ENCODE assay signal across 9 mouse cellular contexts in the genomic region with DNA sequence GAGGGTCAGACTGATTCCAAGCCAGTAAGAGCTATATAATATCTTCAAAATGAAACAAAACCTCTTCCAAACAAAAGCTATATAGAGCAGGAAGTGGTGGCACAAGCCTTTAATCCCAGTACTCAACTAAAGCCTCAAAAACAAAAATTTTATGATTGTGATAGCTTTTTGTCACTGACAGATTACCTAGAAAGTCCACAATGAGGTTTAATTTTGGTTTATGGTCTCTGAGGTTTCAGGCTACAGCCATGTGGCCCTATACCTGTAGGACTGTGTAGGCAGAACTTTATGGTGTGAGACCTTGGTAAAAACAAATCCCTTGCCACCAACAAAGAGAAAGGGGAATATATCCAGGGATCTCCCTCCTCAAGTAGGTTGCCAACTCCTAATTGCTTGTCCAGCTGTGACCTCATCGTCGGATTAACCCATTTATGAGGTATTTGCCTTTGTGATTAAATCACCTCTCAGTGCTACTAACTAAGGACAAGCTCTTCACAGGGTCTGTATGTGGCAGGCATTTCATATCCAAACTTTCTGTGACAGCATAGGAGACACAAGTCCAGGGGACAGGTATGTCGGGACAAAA. TPM values are rescaled to one million over a fixed set of nuclear protein-coding genes. Genes with fewer than 3 reads are reported as not detected.
A peak's percentile ranks its signal among the peaks of the same experiment; 100 is the strongest.
DNase-seq lines count a peak whose midpoint lies in the region; ATAC-seq and TF ChIP-seq lines count a peak whose summit lies in the region.
"Had no signal": no experiment of that assay in that cellular context is flagged by ENCODE, and none has a peak within 500 bp of the region (broad histone marks: within the 10 kb centered on the region; RNA-seq: fewer than 3 reads in every experiment).

No protein-coding gene starts in this region.

- 0 out of 2 replicates have a peak overlapping the region, but pooled peaks have one; percentile 69 for H3K4me2 ChIP-seq in CH12.LX (ENCODE audit: insufficient read depth, low read depth, poor library complexity, severe bottlenecking)
- H3K4me2 ChIP-seq in forebrain, embryonic 16.5 days (ENCODE audit: low read length), result peak overlapping the region; percentile 57
- peak overlapping the region; percentile 83 for H3K4me2 ChIP-seq in liver, postnatal 0 days (ENCODE audit: low read depth, low read length)

- no peaks in the 10 kb centered on the region for H3K27me3 ChIP-seq in heart, embryonic 10.5 days (ENCODE audit: insufficient read depth, poor library complexity, severe bottlenecking)
- no peaks in the 10 kb centered on the region for H3K27me3 ChIP-seq in CH12.LX (replicated peaks)
- no peaks in the 10 kb centered on the region for H3K27me3 ChIP-seq in forebrain, embryonic 16.5 days (replicated peaks; ENCODE audit: control insufficient read depth, insufficient read depth, low read length)
- H3K27me3 ChIP-seq in liver, postnatal 0 days (ENCODE audit: insufficient read depth, low read length), result no peaks in the 10 kb centered on the region

- TF ChIP-seq CTCF in CH12.LX (conservative IDR thresholded peaks at IDR 0.05 in 1 of 2, IDR thresholded peaks at IDR 0.05 in 1 of 2; ENCODE audit: low read depth in 2 of 2, low read length in 2 of 2), result no peak
- TF ChIP-seq CTCF in liver, postnatal 0 days (IDR thresholded peaks at IDR 0.05; ENCODE audit: low read depth), result no peak

- no peak for ATAC-seq in forebrain, embryonic 16.5 days
- no peak for ATAC-seq in liver, postnatal 0 days

- no peaks in the 10 kb centered on the region for H3K9me3 ChIP-seq in heart, embryonic 10.5 days
- no peaks in the 10 kb centered on the region for H3K9me3 ChIP-seq in CH12.LX (replicated peaks; ENCODE audit: low read length)
- no peaks in the 10 kb centered on the region for H3K9me3 ChIP-seq in forebrain, embryonic 16.5 days (ENCODE audit: control insufficient read depth, low read length)
- no peaks in the 10 kb centered on the region for H3K9me3 ChIP-seq in liver, postnatal 0 days (ENCODE audit: low read length)

- no peak for TF ChIP-seq EP300 in CH12.LX (IDR thresholded peaks at IDR 0.05; ENCODE audit: low read length)
- no peak for TF ChIP-seq EP300 in liver, postnatal 0 days (IDR thresholded peaks at IDR 0.05; ENCODE audit: low read depth)

- no peak for DNase-seq in heart, embryonic 10.5 days (ENCODE audit: low spot score)
- no peak for DNase-seq in heart, adult 8-10 months (ENCODE audit: low spot score)
- no peak for DNase-seq in CH12.LX (ENCODE audit: extremely low read depth)
- no peak for DNase-seq in liver, postnatal 0 days
- no peak for DNase-seq in left cerebral cortex, postnatal 36 days (ENCODE audit: low spot score in 2 of 2)
- DNase-seq in spleen, postnatal 4 days (ENCODE audit: low spot score in 2 of 2), result no peak
- no peak for DNase-seq in gastrocnemius, postnatal 25 days
- DNase-seq: gastrocnemius, postnatal 36 days had no signal

- peak overlapping the region; percentile 100; the same call in 1 of the 2 replicates for H3K27ac ChIP-seq in heart, embryonic 10.5 days
- no peak overlapping the region for H3K27ac ChIP-seq in CH12.LX (ENCODE audit: insufficient read depth, low read depth)
- H3K27ac ChIP-seq in forebrain, embryonic 16.5 days (ENCODE audit: low read length), result no peak overlapping the region
- H3K27ac ChIP-seq in liver, postnatal 0 days (ENCODE audit: low read depth), result peak overlapping the region; percentile 100

- H3K4me1 ChIP-seq in heart, embryonic 10.5 days, result peaks cover 21% of the 10 kb centered on the region
- peaks cover 5 to 24% of the 10 kb centered on the region in 2 experiments; a peak in 3 of 4 replicates for H3K4me1 ChIP-seq in CH12.LX (ENCODE audit: control insufficient read depth in 1 of 2, insufficient read depth in 2 of 2)
- peaks cover 24% of the 10 kb centered on the region for H3K4me1 ChIP-seq in forebrain, embryonic 16.5 days (replicated peaks; ENCODE audit: control insufficient read depth, insufficient read depth, low read length)
- H3K4me1 ChIP-seq in liver, postnatal 0 days (ENCODE audit: insufficient read depth), result peaks cover 53% of the 10 kb centered on the region

- no peak overlapping the region for H3K4me3 ChIP-seq in heart, embryonic 10.5 days
- H3K4me3 ChIP-seq in CH12.LX (replicated peaks in 1 of 3; ENCODE audit: low read depth in 2 of 3, low read length in 2 of 3, poor library complexity in 1 of 3), result no peak overlapping the region
- H3K4me3 ChIP-seq in forebrain, embryonic 16.5 days (replicated peaks; ENCODE audit: low read length), result peak overlapping the region; percentile 100
- peak overlapping the region; percentile 97 for H3K4me3 ChIP-seq in liver, postnatal 0 days (ENCODE audit: low read depth, low read length)

- dilution Hi-C loops in CH12.LX (cut with MboI; ENCODE audit: extremely low pct_ligation_motif_present, extremely low pct_unique_long_range_greater_than_20kb, low sequenced_read_pairs), result no loop called here

- WGBS in heart, embryonic 10.5 days, result 85% methylated on average over 3 of the region's 3 CpGs
- 47% methylated on average over 3 of the region's 3 CpGs for WGBS in forebrain, embryonic 16.5 days
- WGBS in liver, postnatal 0 days (ENCODE audit: insufficient replicate concordance), result 79% methylated on average over 3 of the region's 3 CpGs

- TF ChIP-seq RAD21 in CH12.LX (IDR thresholded peaks at IDR 0.05; ENCODE audit: low read depth, low read length), result no peak

- peak overlapping the region; percentile 100; the same call in 1 of the 2 replicates for H3K9ac ChIP-seq in CH12.LX (ENCODE audit: insufficient read depth, low read depth)
- H3K9ac ChIP-seq in forebrain, embryonic 16.5 days (replicated peaks; ENCODE audit: low read depth, low read length), result no peak overlapping the region
- H3K9ac ChIP-seq in liver, postnatal 0 days (replicated peaks), result peak overlapping the region; percentile 96

- TF ChIP-seq POLR2A in CH12.LX (IDR thresholded peaks at IDR 0.05; ENCODE audit: low read depth, low read length), result no peak

- H3K36me3 ChIP-seq in heart, embryonic 10.5 days, result peaks cover 22% of the 10 kb centered on the region
- peaks cover 13 to 22% of the 10 kb centered on the region in 2 experiments for H3K36me3 ChIP-seq in CH12.LX (replicated peaks in 1 of 2; ENCODE audit: control insufficient read depth in 1 of 2, insufficient read depth in 1 of 2, low read length in 1 of 2)
- peaks cover 8% of the 10 kb centered on the region for H3K36me3 ChIP-seq in forebrain, embryonic 16.5 days (ENCODE audit: control insufficient read depth, insufficient read depth)
- H3K36me3 ChIP-seq in liver, postnatal 0 days (replicated peaks; ENCODE audit: insufficient read depth, low read length), result peaks cover 21% of the 10 kb centered on the region

- in situ Hi-C loops in CH12.LX (cut with MboI; ENCODE audit: low pct_ligation_motif_present, low pct_unique_long_range_greater_than_20kb, low sequenced_read_pairs), result no loop called here

- peaks cover 25% of the 10 kb centered on the region for H3K79me2 ChIP-seq in CH12.LX (replicated peaks; ENCODE audit: control insufficient read depth, extremely low read depth, insufficient read depth, poor library complexity, severe bottlenecking)

- intact Hi-C loops in left cerebral cortex, postnatal 36 days (cut with DNase I), result loop anchor here (2.0 kb wide), 1 partner anchor 15 kb away; no protein-coding TSS in a partner anchor

TF ChIP-seq in CH12.LX, 34 proteins besides CTCF, POLR2A, EP300 and RAD21:
- no peak for TF ChIP-seq MAX (IDR thresholded peaks at IDR 0.05; ENCODE audit: low read length)
- TF ChIP-seq MAZ (IDR thresholded peaks at IDR 0.05; ENCODE audit: low read depth, low read length), result no peak
- TF ChIP-seq MYC (IDR thresholded peaks at IDR 0.05; ENCODE audit: low read depth, low read length), result no peak
- TF ChIP-seq TBP (conservative IDR thresholded peaks at IDR 0.05; ENCODE audit: low read depth, low read length), result no peak
- no peak for TF ChIP-seq SIN3A (IDR thresholded peaks at IDR 0.05; ENCODE audit: low read length)
- no peak for TF ChIP-seq E2F4 (IDR thresholded peaks at IDR 0.05; ENCODE audit: insufficient replicate concordance, low read depth, low read length)
- TF ChIP-seq TCF12 (IDR thresholded peaks at IDR 0.05; ENCODE audit: low read depth, low read length), result no peak
- no peak for TF ChIP-seq CHD2 (IDR thresholded peaks at IDR 0.05; ENCODE audit: low read length)
- TF ChIP-seq NELFE (IDR thresholded peaks at IDR 0.05; ENCODE audit: low read depth, low read length), result no peak

RNA-seq across cellular contexts. Expression of a gene that starts 1.5 kb away (rescaled TPM):
- polyA plus RNA-seq in heart, embryonic 10.5 days (2016; fragmentation: Nextera tagmentation; extraction: Ambion mirVana), result 78.4 and 85.9 TPM in 2 replicates
- 10 to 100 TPM; 14.9 to 20.4 (median 16.9) TPM for total RNA-seq in heart, adult 8-10 months (2022)
- total RNA-seq in CH12.LX (2012; rRNA removed) (25.1 and 29.9 TPM in 2 replicates), CH12.LX (2014; rRNA removed) (66.2 and 79.4 TPM in 2 replicates)
- 52.4 and 58.8 TPM in 2 replicates for polyA plus RNA-seq in CH12.LX (2012; ENCODE audit: insufficient read length, low read depth)
- polyA plus RNA-seq in forebrain, embryonic 16.5 days (2015; fragmentation: Nextera tagmentation; extraction: Ambion mirVana), result 78.0 and 96.6 TPM in 2 replicates
- 33.1 and 38.1 TPM in 2 replicates for polyA plus RNA-seq in liver, postnatal 0 days (2015; fragmentation: Nextera tagmentation; extraction: Ambion mirVana)
- total RNA-seq in left cerebral cortex, postnatal 36 days (2021), result 10 to 100 TPM; 40.0 to 57.9 TPM
- total RNA-seq in gastrocnemius, postnatal 25 days (2021), result 10 to 100 TPM; 12.7 to 17.4 TPM

Comparison
In these comparisons a context has a peak if more than half of its experiments do, and no peak if none do; other contexts are left out.
1. H3K27ac ChIP-seq: peak in heart, embryonic 10.5 days (single experiment) and liver, postnatal 0 days (single experiment); none in CH12.LX (single experiment) and forebrain, embryonic 16.5 days (single experiment).
2. H3K4me3 ChIP-seq: peak in forebrain, embryonic 16.5 days (single experiment) and liver, postnatal 0 days (single experiment); none in heart, embryonic 10.5 days (single experiment) and CH12.LX (0 of 3).
3. Peak in every context shown above with its lines, with median percentiles within 50 percentile points of each other: H3K4me2 ChIP-seq.